ENCODE assay signal across 13 mouse cellular contexts in the genomic region with DNA sequence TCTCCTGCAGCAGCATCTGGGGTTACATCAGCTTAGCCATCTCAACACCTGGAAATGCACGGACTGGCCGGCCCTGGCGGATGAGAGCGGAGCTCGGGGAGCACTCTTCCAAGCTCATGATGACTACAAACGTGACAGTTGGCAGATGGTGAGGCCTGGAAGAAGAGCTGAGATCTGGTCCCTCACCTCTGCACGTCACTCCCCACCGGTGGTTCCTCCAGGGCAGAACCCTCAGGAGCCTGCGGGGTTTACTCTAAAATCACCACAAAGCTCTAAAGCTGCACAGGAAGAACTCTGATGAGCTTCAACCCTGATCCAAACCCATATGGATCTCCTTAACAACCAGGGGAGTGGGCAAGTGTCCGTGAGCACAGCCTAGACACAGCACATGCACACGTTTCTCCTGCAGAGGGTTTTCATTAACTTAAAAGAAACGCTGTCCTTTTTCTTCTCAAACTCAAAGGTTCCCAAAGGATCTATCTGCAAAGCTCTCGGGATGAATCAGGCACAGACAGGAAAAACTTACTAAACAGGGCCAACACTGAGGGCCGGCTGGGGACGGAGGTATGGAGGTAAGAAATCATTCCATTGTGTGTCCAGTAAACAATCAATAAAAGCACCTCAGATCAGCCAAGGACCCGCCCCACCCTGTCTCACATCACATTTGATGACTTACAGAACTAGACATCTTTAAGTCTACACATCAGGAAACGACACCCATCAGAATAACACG.
DNase-seq lines count a peak whose midpoint lies in the region; ATAC-seq and TF ChIP-seq lines count a peak whose summit lies in the region.
"Had no signal": no experiment of that assay in that cellular context is flagged by ENCODE, and none has a peak within 500 bp of the region (broad histone marks: within the 10 kb centered on the region; RNA-seq: fewer than 3 reads in every experiment).

No protein-coding gene starts in this region.

- no peak overlapping the region for H3K4me2 ChIP-seq in hindbrain, embryonic 16.5 days (ENCODE audit: low read length)
- H3K4me2 ChIP-seq in hindbrain, embryonic 14.5 days (replicated peaks) = no peak overlapping the region
- no peak overlapping the region for H3K4me2 ChIP-seq in embryonic facial prominence, embryonic 12.5 days (replicated peaks)
- no peak overlapping the region for H3K4me2 ChIP-seq in limb, embryonic 14.5 days (replicated peaks; ENCODE audit: low read depth, low read length, severe bottlenecking)
- H3K4me2 ChIP-seq: forebrain, embryonic 12.5 days; heart, embryonic 15.5 days had no signal

- 79% methylated on average over 18 of the region's 18 CpGs for WGBS in hindbrain, embryonic 16.5 days
- WGBS in hindbrain, embryonic 14.5 days = 75% methylated on average over 18 of the region's 18 CpGs
- WGBS in embryonic facial prominence, embryonic 12.5 days = 49% methylated on average over 18 of the region's 18 CpGs
- 42% methylated on average over 18 of the region's 18 CpGs for WGBS in limb, embryonic 14.5 days

- H3K27ac ChIP-seq in hindbrain, embryonic 16.5 days (ENCODE audit: low read depth, low read length) = no peak overlapping the region
- no peak overlapping the region for H3K27ac ChIP-seq in hindbrain, embryonic 14.5 days
- H3K27ac ChIP-seq in embryonic facial prominence, embryonic 12.5 days = peak overlapping the region; percentile 30; the same call in 1 of the 2 replicates
- H3K27ac ChIP-seq in limb, embryonic 14.5 days (replicated peaks; ENCODE audit: low read depth, low read length) = no peak overlapping the region
- H3K27ac ChIP-seq: forebrain, embryonic 12.5 days; heart, embryonic 15.5 days had no signal

- intact Hi-C loops in heart, postnatal 25 days (cut with DNase I) = no loop called here

- TF ChIP-seq POLR2A in limb, embryonic 14.5 days (IDR thresholded peaks at IDR 0.05; ENCODE audit: borderline replicate concordance, extremely low read depth, insufficient read depth, insufficient read length) = no peak

- no peak for DNase-seq in hindbrain, embryonic 14.5 days (ENCODE audit: low spot score)
- peak; percentile 48 for DNase-seq in cerebellum, adult 8-10 months
- DNase-seq in limb, embryonic 14.5 days (ENCODE audit: low spot score) = no peak
- no peak for DNase-seq in frontal cortex, adult 2 months (ENCODE audit: extremely low spot score in 1 of 2, low spot score in 1 of 2)
- no peak for DNase-seq in heart, postnatal 25 days (ENCODE audit: low spot score)
- DNase-seq: gastrocnemius, postnatal 10 days; liver had no signal

- 0 out of 2 replicates have a peak, but pooled peaks have one; percentile 18 for ATAC-seq in hindbrain, embryonic 16.5 days
- ATAC-seq in hindbrain, embryonic 14.5 days (ENCODE audit: low FRiP score) = no peak
- ATAC-seq in embryonic facial prominence, embryonic 12.5 days (ENCODE audit: insufficient number of reproducible peaks, insufficient read depth, low FRiP score, low TSS enrichment) = peak; percentile 52; the same call in 1 of the 2 replicates
- ATAC-seq in limb, embryonic 14.5 days (ENCODE audit: low FRiP score, low read depth) = peak; percentile 62
- ATAC-seq: intestine, postnatal 0 days; midbrain, embryonic 16.5 days had no signal

- H3K9me3 ChIP-seq in hindbrain, embryonic 16.5 days (ENCODE audit: control insufficient read depth, low read length) = no peaks in the 10 kb centered on the region
- no peaks in the 10 kb centered on the region for H3K9me3 ChIP-seq in hindbrain, embryonic 14.5 days (ENCODE audit: control insufficient read depth, low read length)
- no peaks in the 10 kb centered on the region for H3K9me3 ChIP-seq in embryonic facial prominence, embryonic 12.5 days
- H3K9me3 ChIP-seq in limb, embryonic 14.5 days (ENCODE audit: control insufficient read depth, low read length) = no peaks in the 10 kb centered on the region
- H3K9me3 ChIP-seq: forebrain, embryonic 12.5 days; heart, embryonic 15.5 days had no signal

- H3K36me3 ChIP-seq in hindbrain, embryonic 16.5 days (ENCODE audit: control insufficient read depth, insufficient read depth, low read length) = no peaks in the 10 kb centered on the region
- H3K36me3 ChIP-seq in hindbrain, embryonic 14.5 days (replicated peaks; ENCODE audit: control insufficient read depth, insufficient read depth) = no peaks in the 10 kb centered on the region
- no peaks in the 10 kb centered on the region for H3K36me3 ChIP-seq in embryonic facial prominence, embryonic 12.5 days
- H3K36me3 ChIP-seq in limb, embryonic 14.5 days (ENCODE audit: control insufficient read depth, insufficient read depth, low read length) = peaks cover 5% of the 10 kb centered on the region; the same call in 1 of the 2 replicates
- H3K36me3 ChIP-seq: heart, embryonic 15.5 days had no signal

- H3K27me3 ChIP-seq in hindbrain, embryonic 16.5 days (replicated peaks; ENCODE audit: control insufficient read depth, insufficient read depth, low read length) = no peaks in the 10 kb centered on the region
- H3K27me3 ChIP-seq in hindbrain, embryonic 14.5 days (ENCODE audit: control insufficient read depth, insufficient read depth, low read length) = no peaks in the 10 kb centered on the region
- no peaks in the 10 kb centered on the region for H3K27me3 ChIP-seq in embryonic facial prominence, embryonic 12.5 days
- no peaks in the 10 kb centered on the region for H3K27me3 ChIP-seq in limb, embryonic 14.5 days (ENCODE audit: control insufficient read depth, insufficient read depth, low read length)
- H3K27me3 ChIP-seq: forebrain, embryonic 12.5 days; heart, embryonic 15.5 days had no signal

- no peak overlapping the region for H3K9ac ChIP-seq in hindbrain, embryonic 16.5 days (ENCODE audit: low read depth, low read length)
- H3K9ac ChIP-seq in hindbrain, embryonic 14.5 days = no peak overlapping the region
- H3K9ac ChIP-seq in embryonic facial prominence, embryonic 12.5 days = no peak overlapping the region
- no peak overlapping the region; the same call in 1 of the 2 replicates for H3K9ac ChIP-seq in limb, embryonic 14.5 days (ENCODE audit: low read depth, low read length, severe bottlenecking)
- H3K9ac ChIP-seq: forebrain, embryonic 12.5 days; heart, embryonic 15.5 days had no signal

- peaks cover 3% of the 10 kb centered on the region; the same call in 1 of the 2 replicates for H3K4me1 ChIP-seq in hindbrain, embryonic 16.5 days (ENCODE audit: control insufficient read depth, insufficient read depth, low read depth, low read length)
- H3K4me1 ChIP-seq in hindbrain, embryonic 14.5 days (replicated peaks; ENCODE audit: control insufficient read depth, insufficient read depth, low read length) = no peaks in the 10 kb centered on the region
- H3K4me1 ChIP-seq in embryonic facial prominence, embryonic 12.5 days = peaks cover 18% of the 10 kb centered on the region
- peaks cover 22% of the 10 kb centered on the region for H3K4me1 ChIP-seq in limb, embryonic 14.5 days (ENCODE audit: control insufficient read depth, insufficient read depth, low read length)
- H3K4me1 ChIP-seq: forebrain, embryonic 12.5 days; heart, embryonic 15.5 days had no signal

- no peak overlapping the region for H3K4me3 ChIP-seq in hindbrain, embryonic 16.5 days (ENCODE audit: low read length)
- no peak overlapping the region for H3K4me3 ChIP-seq in hindbrain, embryonic 14.5 days (replicated peaks; ENCODE audit: low read length)
- no peak overlapping the region for H3K4me3 ChIP-seq in embryonic facial prominence, embryonic 12.5 days
- no peak overlapping the region for H3K4me3 ChIP-seq in limb, embryonic 14.5 days (replicated peaks; ENCODE audit: low read length)
- H3K4me3 ChIP-seq: forebrain, embryonic 12.5 days; heart, embryonic 15.5 days had no signal
